Mouse (Mus musculus) cortical plate, adult 2 months (tissue): ENCODE measurements around the gene Kank3.

Experiments used
- CTCF ChIP-seq: fragments of 200-500 bp; IDR thresholded peaks from 2 replicates; pipeline ENCODE4 v1.5.1; 2011; ENCODE audit warnings: mild to moderate bottlenecking, control low read depth, low read length; ENCODE audit not compliant: insufficient read depth; ENCODE audit errors: extremely low read depth
- POLR2A ChIP-seq: fragments of 200-500 bp; IDR thresholded peaks from 2 replicates; pipeline ENCODE4 v1.6.1; 2011; ENCODE audit warnings: mild to moderate bottlenecking, low read length, control low read depth; ENCODE audit not compliant: insufficient read depth; ENCODE audit errors: extremely low read depth

- TF ChIP-seq CTCF (no peak), POLR2A (no peak)
Measured at GRCm38 (mm10) chr17:33773871-33774572, 36.3 kb upstream of the Kank3 start.
